Mouse (Mus musculus) heart, embryonic 14.5 days (tissue): ENCODE measurements at regions not wholly inside any gene's neighbourhood (a gene's known extent, or its start where the extent isn't known, plus 50 kb on each side); places are given as distances from the start of the nearest gene placed in this dataset.

Source experiments
- ATAC-seq: fragments of 200-750 bp; cut with Nextera tagmentation; 2 replicates; pipeline ENCODE4 v1.8.0; 2017; ENCODE audit warnings: low read depth, moderate TSS enrichment; ENCODE audit not compliant: insufficient number of reproducible peaks, insufficient read depth, low FRiP score
- H3K27ac ChIP-seq, 2 experiments: fragments of 200-500 bp in 1 of 2; fragments of 300-500 bp in 1 of 2; sonication (generic) in 1 of 2; replicated peaks in 1 of 2; 2 replicates each; pipeline ENCODE4 v1.5.1; 2012 to 2014; ENCODE audit warnings: low read depth in 2 of 2, low read length in 2 of 2, control low read depth in 1 of 2, mild to moderate bottlenecking in 1 of 2, mixed read lengths in 1 of 2; ENCODE audit not compliant: control insufficient read depth in 1 of 2, insufficient read depth in 1 of 2
- H3K27me3 ChIP-seq: fragments of 300-500 bp; sonication (generic); 2 replicates; pipeline ENCODE4 v1.6.1; 2014; ENCODE audit warnings: mild to moderate bottlenecking, low read length, control low read depth; ENCODE audit not compliant: control insufficient read depth, insufficient read depth
- H3K36me3 ChIP-seq: fragments of 300-500 bp; sonication (generic); 2 replicates; pipeline ENCODE4 v1.6.1; 2014; ENCODE audit warnings: mild to moderate bottlenecking, control low read depth, low read length, mixed read lengths; ENCODE audit not compliant: control insufficient read depth, insufficient read depth
- H3K4me1 ChIP-seq, 2 experiments: fragments of 200-500 bp in 1 of 2; fragments of 300-500 bp in 1 of 2; sonication (generic) in 1 of 2; 2 replicates each; pipeline ENCODE4 v1.6.1; 2012 to 2014; ENCODE audit warnings: low read length in 2 of 2, control low read depth in 1 of 2, mixed read lengths in 1 of 2; ENCODE audit not compliant: control insufficient read depth in 2 of 2, insufficient read depth in 2 of 2
- H3K4me2 ChIP-seq: fragments of 300-500 bp; sonication (generic); 2 replicates; pipeline ENCODE4 v1.6.1; 2014; ENCODE audit warnings: mild to moderate bottlenecking, low read length
- H3K4me3 ChIP-seq, 2 experiments: fragments of 200-500 bp in 1 of 2; fragments of 300-500 bp in 1 of 2; sonication (generic) in 1 of 2; 2 replicates each; pipeline ENCODE4 v1.5.1; 2012 to 2014; ENCODE audit warnings: low read length in 2 of 2, mild to moderate bottlenecking in 2 of 2, control low read depth in 1 of 2, low read depth in 1 of 2, moderate library complexity in 1 of 2; ENCODE audit not compliant: control insufficient read depth in 1 of 2, insufficient read depth in 1 of 2
- H3K9ac ChIP-seq: fragments of 300-500 bp; sonication (generic); 2 replicates; pipeline ENCODE4 v1.6.1; 2014; ENCODE audit warnings: mild to moderate bottlenecking, low read length
- H3K9me3 ChIP-seq: fragments of 300-500 bp; sonication (generic); 2 replicates; pipeline ENCODE4 v1.6.1; 2016; ENCODE audit warnings: low read length, control low read depth; ENCODE audit not compliant: control insufficient read depth
- WGBS: fragments of 180-500 bp; shearing (Covaris S2); extraction: QIAGEN DNeasy Blood & Tissue Kit; methylation state at CpG from one replicate; pipeline ENCODE4 v1.1.7; 2014; 5-methylcytosine and 5-hydroxymethylcytosine counted together

GRCm38 (mm10) chr1:143464863-143465262 lies 175.6 kb upstream of the B3galt2 start:
- Histone ChIP-seq H3K27me3 (no peaks in the 10 kb centered on the region), H3K27ac (no peak overlapping the region), H3K9me3 (no peaks in the 10 kb centered on the region), H3K4me3 (no peak overlapping the region), H3K36me3 (no peaks in the 10 kb centered on the region), H3K4me2 (no peak overlapping the region), H3K9ac (no peak overlapping the region), H3K4me1 (no peaks in the 10 kb centered on the region)
- 71% methylated on average over 2 of the region's 2 CpGs for WGBS
- ATAC-seq = no peak

- Histone ChIP-seq H3K9ac (no peak overlapping the region), H3K4me1 (no peaks in the 10 kb centered on the region), H3K9me3 (no peaks in the 10 kb centered on the region), H3K27ac (no peak overlapping the region), H3K36me3 (no peaks in the 10 kb centered on the region), H3K27me3 (no peaks in the 10 kb centered on the region), H3K4me3 (no peak overlapping the region), H3K4me2 (no peak overlapping the region)
- ATAC-seq = no peak
- 90% methylated on average over 3 of the region's 3 CpGs for WGBS
Observed at GRCm38 (mm10) chr1:143466092-143466491, 174.4 kb upstream of the B3galt2 start.

GRCm38 (mm10) chr1:143475329-143475728 lies 165.1 kb upstream of the B3galt2 start:
- Histone ChIP-seq H3K27me3 (no peaks in the 10 kb centered on the region), H3K4me3 (no peak overlapping the region), H3K4me1 (no peaks in the 10 kb centered on the region), H3K27ac (no peak overlapping the region), H3K9ac (no peak overlapping the region), H3K9me3 (no peaks in the 10 kb centered on the region), H3K36me3 (no peaks in the 10 kb centered on the region), H3K4me2 (no peak overlapping the region)
- WGBS = 79% methylated on average over 2 of the region's 2 CpGs
- no peak for ATAC-seq

- Histone ChIP-seq H3K27me3 (no peaks in the 10 kb centered on the region), H3K4me1 (no peaks in the 10 kb centered on the region), H3K9me3 (no peaks in the 10 kb centered on the region), H3K4me2 (no peak overlapping the region), H3K27ac (no peak overlapping the region), H3K36me3 (no peaks in the 10 kb centered on the region), H3K9ac (no peak overlapping the region), H3K4me3 (no peak overlapping the region)
- WGBS = 85% methylated on average over 4 of the region's 4 CpGs
- ATAC-seq = no peak
Observed at GRCm38 (mm10) chr1:143483345-143483744, 157.1 kb upstream of the B3galt2 start.

GRCm38 (mm10) chr1:143484936-143485335 lies 155.5 kb upstream of the B3galt2 start:
- no peak overlapping the region for H3K27ac ChIP-seq
- H3K4me3 ChIP-seq = no peak overlapping the region
- H3K4me1 ChIP-seq = no peaks in the 10 kb centered on the region
- 63% methylated on average over 1 of the region's 1 CpGs for WGBS
- H3K36me3 ChIP-seq = no peaks in the 10 kb centered on the region
- H3K4me2 ChIP-seq = no peak overlapping the region
- no peak for ATAC-seq
- H3K9me3 ChIP-seq = no peaks in the 10 kb centered on the region
- no peaks in the 10 kb centered on the region for H3K27me3 ChIP-seq
- H3K9ac ChIP-seq = no peak overlapping the region

GRCm38 (mm10) chr1:143497092-143497491 lies 143.4 kb upstream of the B3galt2 start:
- no peak overlapping the region for H3K4me3 ChIP-seq
- no peaks in the 10 kb centered on the region for H3K9me3 ChIP-seq
- no peaks in the 10 kb centered on the region for H3K36me3 ChIP-seq
- peaks cover 0 to 2% of the 10 kb centered on the region in 2 experiments; a peak in 1 of 4 replicates for H3K4me1 ChIP-seq
- H3K27me3 ChIP-seq = no peaks in the 10 kb centered on the region
- no peak overlapping the region for H3K9ac ChIP-seq
- no peak overlapping the region for H3K4me2 ChIP-seq
- ATAC-seq = no peak
- 62% methylated on average over 8 of the region's 8 CpGs for WGBS
- no peak overlapping the region for H3K27ac ChIP-seq

- H3K4me2 ChIP-seq = peak overlapping the region; percentile 54
- 18% methylated on average over 11 of the region's 11 CpGs for WGBS
- H3K27ac ChIP-seq = peak overlapping the region; percentile 59 to 62
- no peaks in the 10 kb centered on the region for H3K27me3 ChIP-seq
- H3K9ac ChIP-seq = no peak overlapping the region
- peaks cover 4 to 16% of the 10 kb centered on the region in 2 experiments for H3K4me1 ChIP-seq
- no peaks in the 10 kb centered on the region for H3K36me3 ChIP-seq
- ATAC-seq = peak; percentile 71
- H3K4me3 ChIP-seq = peak overlapping the region in 1 of 2 experiments; percentile 9; a peak in 1 of 4 replicates
- no peaks in the 10 kb centered on the region for H3K9me3 ChIP-seq
Observed at GRCm38 (mm10) chr1:143503436-143504065, 136.9 kb upstream of the B3galt2 start.

GRCm38 (mm10) chr1:143504066-143504440 lies 136.4 kb upstream of the B3galt2 start:
- no peak for ATAC-seq
- H3K9me3 ChIP-seq = no peaks in the 10 kb centered on the region
- H3K27ac ChIP-seq = no peak overlapping the region
- H3K4me1 ChIP-seq = peaks cover 4 to 16% of the 10 kb centered on the region in 2 experiments
- no peaks in the 10 kb centered on the region for H3K36me3 ChIP-seq
- H3K9ac ChIP-seq = no peak overlapping the region
- 54% methylated on average over 3 of the region's 3 CpGs for WGBS
- H3K27me3 ChIP-seq = no peaks in the 10 kb centered on the region
- no peak overlapping the region for H3K4me2 ChIP-seq
- no peak overlapping the region for H3K4me3 ChIP-seq
